Mouse (Mus musculus) neutrophil, adult 5-6 weeks (primary cell): ENCODE measurements around the gene Acot10. TPM values are rescaled to one million over a fixed set of nuclear protein-coding genes. Genes with fewer than 3 reads are reported as not detected.
"Not testable (repeated sequence)": the region's sequence is repeated elsewhere in the genome, so short reads cannot be mapped to it uniquely, and the experiment has no call there.

Experiments
- ATAC-seq: fragments of 151-379, 151-347 bp; 2 replicates; pipeline ENCODE4 v1.8.0; 2017; ENCODE audit warnings: mild to moderate bottlenecking, moderate TSS enrichment; ENCODE audit not compliant: insufficient number of reproducible peaks, poor library complexity, low FRiP score, severe bottlenecking; ENCODE audit errors: extremely low read depth
- total RNA-seq: library from RNA; stranded (forward); fragments of 200-1000 nt; gene quantifications from 2 replicates; pipeline ENCODE4 v1.2.3, GENCODE M21; 2017

Gene Acot10
- not detected in 2 replicates for total RNA-seq

GRCm38 (mm10) chr15:20666650-20667049 is at the start of gene Acot10:
Gene Acot10 (minus strand): TSS chr15:20666750.
- no peak for ATAC-seq

DNA sequence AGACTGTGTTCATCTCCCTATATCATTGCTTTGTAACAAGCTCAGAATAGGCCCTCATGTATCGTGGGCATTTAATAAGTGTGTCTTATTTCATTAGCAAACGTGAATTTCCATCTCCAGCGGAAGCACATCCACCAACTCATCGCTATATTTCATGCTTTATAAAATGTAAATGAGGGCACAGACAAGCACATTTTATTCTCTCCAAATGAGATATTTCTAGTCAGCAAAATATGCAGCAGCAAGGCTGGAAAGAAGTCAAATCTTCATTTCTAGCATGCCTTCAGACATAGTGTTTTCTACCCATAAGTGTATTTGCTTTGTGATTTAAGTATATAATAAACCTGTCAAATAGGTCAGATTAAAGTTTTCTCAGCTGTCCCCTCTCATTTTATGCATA is 45.3 kb upstream of the Acot10 start:
- no peak for ATAC-seq

GRCm38 (mm10) chr15:20696229-20696628 is 29.7 kb upstream of the Acot10 start:
- no peak for ATAC-seq

GRCm38 (mm10) chr15:20684200-20684599 is 17.6 kb upstream of the Acot10 start:
- no peak for ATAC-seq

DNA sequence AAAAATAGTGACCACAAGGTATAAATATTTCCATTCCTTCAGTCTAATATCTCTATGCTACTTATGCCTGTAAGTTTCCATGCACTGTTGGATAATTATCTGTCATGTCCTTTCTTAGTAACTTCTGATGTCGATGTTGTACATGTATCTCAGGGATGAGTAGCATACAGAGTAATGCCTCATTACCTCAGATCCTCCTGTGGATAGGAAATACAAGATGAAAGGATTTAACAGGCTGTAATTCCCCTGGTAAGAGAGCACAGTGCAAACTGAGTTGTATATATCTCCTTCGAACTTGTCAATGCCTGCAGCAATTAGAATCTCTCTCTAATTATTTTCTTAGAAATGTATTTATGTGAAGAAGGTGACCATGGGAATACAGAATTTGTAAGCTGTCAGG is 16.2 kb upstream of the Acot10 start:
- no peak for ATAC-seq

DNA sequence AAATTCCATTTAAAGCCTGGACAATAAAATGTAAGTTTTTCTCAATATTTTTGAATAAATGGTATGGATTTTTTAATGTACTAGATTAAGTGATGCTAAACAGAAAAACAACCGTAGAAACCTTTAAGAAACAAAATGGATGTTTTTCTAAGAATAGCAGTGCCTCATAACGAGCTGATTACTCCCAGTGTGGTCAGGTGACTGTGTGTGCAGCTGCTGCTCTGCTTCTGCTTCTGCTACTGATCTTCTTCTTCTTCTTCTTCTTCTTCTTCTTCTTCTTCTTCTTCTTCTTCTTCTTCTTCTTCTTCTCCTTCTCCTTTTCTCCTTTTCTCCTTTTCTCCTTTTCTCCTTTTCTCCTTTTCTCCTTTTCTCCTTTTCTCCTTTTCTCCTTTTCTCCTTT is 3.0 kb upstream of the Acot10 start:
- not testable (repeated sequence) for ATAC-seq

DNA sequence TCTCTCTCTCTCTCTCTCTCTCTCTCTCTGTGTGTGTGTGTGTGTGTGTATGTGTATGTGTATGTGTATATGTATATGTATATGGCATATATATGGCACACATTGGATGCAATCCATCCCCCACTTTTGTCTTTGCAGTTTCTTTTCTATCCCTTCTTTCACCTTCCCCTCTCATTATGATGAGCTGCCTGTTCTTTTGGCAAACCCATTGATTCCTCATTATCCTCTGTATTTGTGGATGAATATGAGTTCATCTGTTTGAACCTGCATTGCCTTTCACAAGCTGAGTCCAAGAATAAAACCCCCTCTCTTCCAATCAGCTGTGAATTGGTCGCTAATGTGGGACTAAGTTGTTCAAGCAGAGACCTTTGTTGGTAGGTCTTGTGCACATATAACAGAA is 1.4 kb upstream of the Acot10 start:
- no peak for ATAC-seq

GRCm38 (mm10) chr15:20667350-20667749 is 800 bp upstream of the Acot10 start:
- no peak for ATAC-seq

GRCm38 (mm10) chr15:20660221-20660620 is 6.3 kb downstream of the Acot10 start:
- no peak for ATAC-seq

GRCm38 (mm10) chr15:20642905-20643414 is 23.6 kb downstream of the Acot10 start:
- no peak for ATAC-seq

- no peak for ATAC-seq
These were observed 27.4 kb downstream of the Acot10 start for GRCm38 (mm10) chr15:20639155-20639554.

DNA sequence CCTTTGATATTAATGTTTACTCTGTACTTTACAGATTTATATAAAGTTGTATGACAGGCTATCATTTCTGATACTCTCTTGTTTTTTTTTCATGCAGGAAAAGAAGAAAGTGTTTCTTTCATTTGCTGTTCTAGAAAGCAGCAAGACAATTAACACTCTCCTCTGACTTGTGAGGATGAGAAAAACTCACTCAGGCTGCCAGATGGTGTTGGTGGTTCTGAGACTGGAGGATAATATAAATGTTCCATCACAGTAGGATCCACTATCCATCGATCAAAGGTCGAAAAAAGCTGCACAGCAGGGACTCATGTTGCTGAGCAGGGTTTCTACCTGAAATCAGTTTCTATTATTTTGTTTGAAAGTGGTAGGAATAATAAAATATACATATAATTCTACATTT is 32.0 kb downstream of the Acot10 start:
- ATAC-seq, result no peak

Other genes with a start within 250 kb of the Acot10 start
- not detected in 2 replicates for gene Cdh12, start 217.5 kb downstream of the Acot10 start, total RNA-seq